In the genomic region with DNA sequence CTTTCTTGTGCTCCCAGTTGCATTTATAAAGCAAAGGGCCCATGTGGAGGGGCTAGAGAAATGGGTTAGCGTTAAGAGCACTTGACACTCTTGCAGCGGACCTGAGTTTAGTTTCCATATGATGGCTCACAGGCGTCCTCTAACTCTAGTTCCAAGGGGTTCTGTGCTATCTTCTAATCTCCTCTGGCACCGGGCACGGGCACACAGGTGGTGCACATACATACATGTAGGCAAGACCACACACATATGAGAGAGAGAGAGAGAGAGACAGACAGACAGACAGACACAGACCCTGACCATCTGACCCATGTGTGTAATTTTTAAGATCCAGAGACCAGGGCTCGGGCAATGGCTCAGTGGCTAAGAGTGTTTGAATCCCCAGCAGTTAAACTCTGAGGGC, we compare ENCODE assay signal across 21 mouse cellular contexts. TPM values are rescaled to one million over a fixed set of nuclear protein-coding genes. Genes with fewer than 3 reads are reported as not detected.
DNase-seq lines count a peak whose midpoint lies in the region; ATAC-seq and TF ChIP-seq lines count a peak whose summit lies in the region.
"Had no signal": no experiment of that assay in that cellular context is flagged by ENCODE, and none has a peak within 500 bp of the region (broad histone marks: within the 10 kb centered on the region; RNA-seq: fewer than 3 reads in every experiment).

No protein-coding gene starts in this region.

- 86% methylated on average over 6 of the region's 6 CpGs for WGBS in heart, embryonic 11.5 days (ENCODE audit: insufficient replicate concordance)
- 70% methylated on average over 6 of the region's 6 CpGs for WGBS in liver, embryonic 11.5 days
- WGBS in liver, postnatal 0 days (ENCODE audit: insufficient replicate concordance) = 75% methylated on average over 6 of the region's 6 CpGs
- 95% methylated on average over 6 of the region's 6 CpGs for WGBS in forebrain, embryonic 10.5 days

- intact Hi-C loops in heart, postnatal 25 days (cut with DNase I) = no loop called here

- H3K4me2 ChIP-seq in heart, embryonic 11.5 days = no peak overlapping the region
- H3K4me2 ChIP-seq in liver, embryonic 11.5 days = peak overlapping the region; percentile 65
- peak overlapping the region; percentile 57 for H3K4me2 ChIP-seq in liver, postnatal 0 days (ENCODE audit: low read depth, low read length)
- H3K4me2 ChIP-seq: heart, embryonic 15.5 days; kidney, embryonic 15.5 days; limb, embryonic 13.5 days; lung, embryonic 14.5 days; midbrain, embryonic 15.5 days; neural tube, embryonic 12.5 days had no signal

- no peak for DNase-seq in heart, postnatal 25 days (ENCODE audit: low spot score)
- no peak for DNase-seq in MEL (ENCODE audit: low read depth, low spot score)
- DNase-seq in liver, embryonic 11.5 days (ENCODE audit: low spot score) = no peak
- peak; percentile 22 for DNase-seq in liver, postnatal 0 days
- DNase-seq in forebrain, embryonic 10.5 days (ENCODE audit: extremely low spot score, low spot score) = no peak
- DNase-seq in right cerebral cortex, adult 2 months (ENCODE audit: low spot score in 2 of 2) = no peak
- DNase-seq in layer of hippocampus, adult 8-10 months (ENCODE audit: low spot score in 2 of 2) = no peak
- DNase-seq: adrenal gland, postnatal 36 days; cerebellum, adult 11 months; cerebellum, adult 9-11 months; kidney, postnatal 36 days; layer of hippocampus, adult 9-11 months; lung, embryonic 14.5 days had no signal

- peaks cover 21% of the 10 kb centered on the region for H3K79me2 ChIP-seq in MEL (ENCODE audit: control insufficient read depth, insufficient read depth, low read length, poor library complexity)

- H3K4me3 ChIP-seq in heart, embryonic 11.5 days (ENCODE audit: low read depth, low read length) = no peak overlapping the region
- no peak overlapping the region for H3K4me3 ChIP-seq in MEL (ENCODE audit: control insufficient read depth in 1 of 2, insufficient read depth in 1 of 2, low read depth in 2 of 2, low read length in 2 of 2)
- H3K4me3 ChIP-seq in liver, embryonic 11.5 days (ENCODE audit: low read depth, low read length) = peak overlapping the region; percentile 19; the same call in 1 of the 2 replicates
- H3K4me3 ChIP-seq in liver, postnatal 0 days (ENCODE audit: low read depth, low read length) = no peak overlapping the region
- H3K4me3 ChIP-seq in forebrain, embryonic 10.5 days = no peak overlapping the region
- H3K4me3 ChIP-seq: heart, embryonic 15.5 days; kidney, embryonic 15.5 days; limb, embryonic 13.5 days; midbrain, embryonic 15.5 days; neural tube, embryonic 12.5 days had no signal

- H3K27me3 ChIP-seq in heart, embryonic 11.5 days (ENCODE audit: control insufficient read depth, insufficient read depth, low read length) = no peaks in the 10 kb centered on the region
- no peaks in the 10 kb centered on the region for H3K27me3 ChIP-seq in MEL (ENCODE audit: control insufficient read depth in 1 of 2, insufficient read depth in 2 of 2, low read length in 2 of 2)
- no peaks in the 10 kb centered on the region for H3K27me3 ChIP-seq in liver, embryonic 11.5 days (replicated peaks; ENCODE audit: control insufficient read depth, insufficient read depth, low read length)
- no peaks in the 10 kb centered on the region for H3K27me3 ChIP-seq in liver, postnatal 0 days (ENCODE audit: insufficient read depth, low read length)
- H3K27me3 ChIP-seq in forebrain, embryonic 10.5 days (ENCODE audit: poor library complexity, severe bottlenecking) = no peaks in the 10 kb centered on the region
- H3K27me3 ChIP-seq: heart, embryonic 15.5 days; kidney, embryonic 15.5 days; limb, embryonic 13.5 days; midbrain, embryonic 15.5 days; neural tube, embryonic 12.5 days had no signal

- H3K36me3 ChIP-seq in heart, embryonic 11.5 days (ENCODE audit: control insufficient read depth, insufficient read depth, low read length) = no peaks in the 10 kb centered on the region
- peaks cover 6 to 47% of the 10 kb centered on the region in 2 experiments for H3K36me3 ChIP-seq in MEL (ENCODE audit: control insufficient read depth in 1 of 2, insufficient read depth in 2 of 2, low read length in 2 of 2)
- peaks cover 4% of the 10 kb centered on the region for H3K36me3 ChIP-seq in liver, embryonic 11.5 days (ENCODE audit: control insufficient read depth, insufficient read depth, low read length)
- peaks cover 15% of the 10 kb centered on the region for H3K36me3 ChIP-seq in liver, postnatal 0 days (replicated peaks; ENCODE audit: insufficient read depth, low read length)
- peaks cover 5% of the 10 kb centered on the region for H3K36me3 ChIP-seq in forebrain, embryonic 10.5 days (replicated peaks)
- H3K36me3 ChIP-seq: heart, embryonic 15.5 days had no signal

- TF ChIP-seq CTCF in MEL (IDR thresholded peaks at IDR 0.05 in 2 of 3, conservative IDR thresholded peaks at IDR 0.05 in 1 of 3; ENCODE audit: control insufficient read depth in 1 of 3, insufficient read depth in 1 of 3, low read depth in 2 of 3, low read length in 3 of 3, poor library complexity in 1 of 3, severe bottlenecking in 1 of 3) = no peak
- no peak for TF ChIP-seq CTCF in liver, postnatal 0 days (IDR thresholded peaks at IDR 0.05; ENCODE audit: low read depth)

- no peak for TF ChIP-seq EP300 in MEL (IDR thresholded peaks at IDR 0.05; ENCODE audit: low read depth in 1 of 2, low read length in 2 of 2)
- no peak for TF ChIP-seq EP300 in liver, postnatal 0 days (IDR thresholded peaks at IDR 0.05; ENCODE audit: low read depth)

- 0 out of 2 replicates have a peak overlapping the region, but pooled peaks have one; percentile 4 for H3K27ac ChIP-seq in heart, embryonic 11.5 days (ENCODE audit: low read depth, low read length)
- H3K27ac ChIP-seq in MEL (ENCODE audit: control insufficient read depth, low read depth, low read length) = peak overlapping the region; percentile 35
- H3K27ac ChIP-seq in liver, embryonic 11.5 days (ENCODE audit: low read depth, low read length) = peak overlapping the region; percentile 84
- peak overlapping the region; percentile 89 for H3K27ac ChIP-seq in liver, postnatal 0 days (ENCODE audit: low read depth)
- no peak overlapping the region for H3K27ac ChIP-seq in forebrain, embryonic 10.5 days
- H3K27ac ChIP-seq: kidney, embryonic 15.5 days; limb, embryonic 13.5 days; midbrain, embryonic 15.5 days; neural tube, embryonic 12.5 days had no signal

- no peaks in the 10 kb centered on the region for H3K9me3 ChIP-seq in heart, embryonic 11.5 days (replicated peaks; ENCODE audit: control insufficient read depth, low read length)
- no peaks in the 10 kb centered on the region for H3K9me3 ChIP-seq in MEL (replicated peaks; ENCODE audit: insufficient read depth, low read length)
- H3K9me3 ChIP-seq in liver, embryonic 11.5 days (ENCODE audit: control insufficient read depth, low read length) = no peaks in the 10 kb centered on the region
- no peaks in the 10 kb centered on the region for H3K9me3 ChIP-seq in liver, postnatal 0 days (ENCODE audit: low read length)
- no peaks in the 10 kb centered on the region for H3K9me3 ChIP-seq in forebrain, embryonic 10.5 days
- H3K9me3 ChIP-seq: heart, embryonic 15.5 days; kidney, embryonic 15.5 days; limb, embryonic 13.5 days; midbrain, embryonic 15.5 days; neural tube, embryonic 12.5 days had no signal

- peaks cover 9% of the 10 kb centered on the region for H3K4me1 ChIP-seq in heart, embryonic 11.5 days (ENCODE audit: control insufficient read depth, insufficient read depth, low read length)
- peaks cover 24 to 52% of the 10 kb centered on the region in 2 experiments for H3K4me1 ChIP-seq in MEL (ENCODE audit: control insufficient read depth in 1 of 2, insufficient read depth in 2 of 2, low read length in 2 of 2)
- peaks cover 56% of the 10 kb centered on the region for H3K4me1 ChIP-seq in liver, embryonic 11.5 days (replicated peaks; ENCODE audit: control insufficient read depth, insufficient read depth, low read length)
- H3K4me1 ChIP-seq in liver, postnatal 0 days (ENCODE audit: insufficient read depth) = peaks cover 39% of the 10 kb centered on the region
- no peaks in the 10 kb centered on the region for H3K4me1 ChIP-seq in forebrain, embryonic 10.5 days
- H3K4me1 ChIP-seq: kidney, embryonic 15.5 days; limb, embryonic 13.5 days; midbrain, embryonic 15.5 days; neural tube, embryonic 12.5 days had no signal

- no peak overlapping the region for H3K9ac ChIP-seq in heart, embryonic 11.5 days (ENCODE audit: low read depth, low read length)
- H3K9ac ChIP-seq in MEL (ENCODE audit: control insufficient read depth, low read depth, low read length, poor library complexity, severe bottlenecking) = no peak overlapping the region
- peak overlapping the region; percentile 26; the same call in 1 of the 2 replicates for H3K9ac ChIP-seq in liver, embryonic 11.5 days (ENCODE audit: low read depth, low read length)
- peak overlapping the region; percentile 31; the same call in 1 of the 2 replicates for H3K9ac ChIP-seq in liver, postnatal 0 days (replicated peaks)
- H3K9ac ChIP-seq: heart, embryonic 15.5 days; kidney, embryonic 15.5 days; limb, embryonic 13.5 days; lung, embryonic 14.5 days; midbrain, embryonic 15.5 days; neural tube, embryonic 12.5 days had no signal

- TF ChIP-seq RAD21 in MEL (IDR thresholded peaks at IDR 0.05; ENCODE audit: low read depth, low read length) = no peak

- no peak for ATAC-seq in heart, embryonic 11.5 days (replicated peaks; ENCODE audit: insufficient number of reproducible peaks, low FRiP score, low TSS enrichment)
- ATAC-seq in liver, embryonic 11.5 days (replicated peaks; ENCODE audit: low FRiP score) = peak; percentile 19
- peak; percentile 60 for ATAC-seq in liver, postnatal 0 days
- ATAC-seq: forebrain, embryonic 14.5 days; hindbrain, embryonic 16.5 days; midbrain, embryonic 15.5 days had no signal

- TF ChIP-seq POLR2A in MEL (IDR thresholded peaks at IDR 0.05; ENCODE audit: control insufficient read depth in 1 of 2, insufficient read depth in 1 of 2, low read depth in 1 of 2, low read length in 2 of 2, poor library complexity in 1 of 2) = no peak

RNA-seq across cellular contexts. Expression of gene Mtf1, which starts 27.9 kb away (rescaled TPM):
- polyA plus RNA-seq in heart, embryonic 11.5 days (2014; fragmentation: Nextera tagmentation; extraction: Ambion mirVana) = 11.0 and 13.5 TPM in 2 replicates
- total RNA-seq in heart, postnatal 25 days (2021) = 10 to 100 TPM; 13.7 to 16.5 TPM
- total RNA-seq in MEL (2012; rRNA removed) = 15.5 and 17.8 TPM in 2 replicates
- polyA plus RNA-seq in MEL (2012; ENCODE audit: insufficient read depth in 1 of 2, insufficient read length in 2 of 2, low read depth in 1 of 2, low replicate concordance in 2 of 2, missing spikeins in 1 of 2) = 10 to 100 TPM; 28.9 to 37.8 TPM
- polyA plus RNA-seq in liver, embryonic 11.5 days (2014; fragmentation: Nextera tagmentation; extraction: Ambion mirVana) = 21.2 and 24.2 TPM in 2 replicates
- 9.1 and 9.8 TPM in 2 replicates for polyA plus RNA-seq in liver, postnatal 0 days (2015; fragmentation: Nextera tagmentation; extraction: Ambion mirVana)
- polyA plus RNA-seq in forebrain, embryonic 10.5 days (2016; fragmentation: Nextera tagmentation; extraction: Ambion mirVana) = 20.4 and 22.3 TPM in 2 replicates
- 10 to 100 TPM; 27.0 to 32.3 (median 27.9) TPM for total RNA-seq in layer of hippocampus, adult 8-10 months (2022)

RNA-seq across cellular contexts. Expression of gene Inpp5b, which starts 32.3 kb away (rescaled TPM):
- 18.5 and 19.2 TPM in 2 replicates for polyA plus RNA-seq in heart, embryonic 11.5 days (2014; fragmentation: Nextera tagmentation; extraction: Ambion mirVana)
- 10 to 100 TPM; 10.1 to 10.4 TPM for total RNA-seq in heart, postnatal 25 days (2021)
- total RNA-seq in MEL (2012; rRNA removed) = 27.7 and 28.6 TPM in 2 replicates
- 10 to 100 TPM in 1 of 2 experiments, not detected in 1; 52.5 TPM for polyA plus RNA-seq in MEL (2012; ENCODE audit: insufficient read depth in 1 of 2, insufficient read length in 2 of 2, low read depth in 1 of 2, low replicate concordance in 2 of 2, missing spikeins in 1 of 2)
- polyA plus RNA-seq in liver, embryonic 11.5 days (2014; fragmentation: Nextera tagmentation; extraction: Ambion mirVana) = 58.2 and 63.3 TPM in 2 replicates
- polyA plus RNA-seq in liver, postnatal 0 days (2015; fragmentation: Nextera tagmentation; extraction: Ambion mirVana) = 15.5 and 19.5 TPM in 2 replicates
- 28.8 and 29.4 TPM in 2 replicates for polyA plus RNA-seq in forebrain, embryonic 10.5 days (2016; fragmentation: Nextera tagmentation; extraction: Ambion mirVana)
- 10 to 100 TPM; 45.2 to 60.9 (median 49.3) TPM for total RNA-seq in layer of hippocampus, adult 8-10 months (2022)

RNA-seq across cellular contexts. Expression of gene Sf3a3, which starts 59.4 kb away (rescaled TPM):
- polyA plus RNA-seq in heart, embryonic 11.5 days (2014; fragmentation: Nextera tagmentation; extraction: Ambion mirVana) = 109 and 113 TPM in 2 replicates
- 10 to 100 TPM; 18.4 to 18.6 TPM for total RNA-seq in heart, postnatal 25 days (2021)
- total RNA-seq in MEL (2012; rRNA removed) = 136 and 144 TPM in 2 replicates
- polyA plus RNA-seq in MEL (2012; ENCODE audit: insufficient read depth in 1 of 2, insufficient read length in 2 of 2, low read depth in 1 of 2, low replicate concordance in 2 of 2, missing spikeins in 1 of 2) = 100 to 1,000 TPM; 127 to 295 TPM
- 172 and 182 TPM in 2 replicates for polyA plus RNA-seq in liver, embryonic 11.5 days (2014; fragmentation: Nextera tagmentation; extraction: Ambion mirVana)
- 37.1 and 37.2 TPM in 2 replicates for polyA plus RNA-seq in liver, postnatal 0 days (2015; fragmentation: Nextera tagmentation; extraction: Ambion mirVana)
- 260 and 269 TPM in 2 replicates for polyA plus RNA-seq in forebrain, embryonic 10.5 days (2016; fragmentation: Nextera tagmentation; extraction: Ambion mirVana)
- 10 to 100 TPM; 33.8 to 39.5 (median 36.0) TPM for total RNA-seq in layer of hippocampus, adult 8-10 months (2022)

Comparison
In these comparisons a context has a peak if more than half of its experiments do, and no peak if none do; other contexts are left out.
1. H3K9ac ChIP-seq: peak in liver, embryonic 11.5 days (single experiment) and liver, postnatal 0 days (single experiment); none in heart, embryonic 11.5 days (single experiment) and MEL (single experiment).